Mouse (Mus musculus) effector memory CD4-positive, alpha-beta T cell, adult 7 months (primary cell): ENCODE data around the gene Syt11. TPM values are rescaled to one million over a fixed set of nuclear protein-coding genes. Genes with fewer than 3 reads are reported as not detected.

Experiments used
- polyA plus RNA-seq: library from polyadenylated mRNA; unstranded; fragments of 100-300 nt; shearing (Covaris generic); gene quantifications from one replicate; pipeline ENCODE4 v1.2.1, GENCODE M21; 2017

The Syt11 gene
- 35.3 TPM for polyA plus RNA-seq

GRCm38 (mm10) chr3:88774939-88775841 is at the start of gene Syt11:
Gene Syt11 (minus strand): TSS chr3:88775164.

DNA sequence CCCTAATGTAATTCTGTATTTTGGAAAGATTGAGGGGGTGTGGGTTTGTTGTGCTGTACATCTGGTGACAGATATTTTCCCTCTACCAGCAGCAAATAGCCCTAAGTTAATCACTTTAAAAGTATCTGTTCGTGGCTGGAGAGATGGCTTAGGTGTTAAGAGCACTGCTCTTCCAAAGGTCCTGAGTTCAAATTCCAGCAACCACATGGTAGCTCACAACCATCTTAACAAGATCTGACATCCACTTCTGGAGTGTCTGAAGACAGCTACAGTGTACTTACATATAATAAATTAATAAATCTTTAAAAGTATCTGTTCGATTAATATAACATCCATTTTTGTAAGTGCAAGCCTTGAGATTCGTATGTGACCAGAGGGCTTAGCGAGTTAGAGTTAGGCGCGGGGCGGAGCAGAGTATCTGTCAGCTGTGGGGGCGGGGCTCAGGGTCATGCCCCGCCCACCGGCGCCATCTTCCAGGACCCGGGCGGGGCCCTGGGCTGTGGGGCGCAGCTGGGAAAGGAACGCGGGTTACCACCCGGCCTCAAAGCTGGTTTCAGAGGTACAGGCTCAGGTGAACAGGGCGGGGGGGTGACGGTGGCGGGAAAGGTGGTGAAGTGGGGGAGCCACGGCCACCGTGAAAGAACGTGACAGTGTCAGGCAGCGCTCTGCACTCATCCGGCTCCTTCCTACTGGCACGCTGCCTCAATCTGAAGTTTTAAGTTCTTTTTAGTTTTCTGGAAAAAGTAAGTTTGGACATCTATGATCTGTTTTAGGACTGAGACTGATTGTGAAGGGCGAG is 58.4 kb downstream of the Syt11 start, which contains the start of gene Rit1:
Rit1 (plus strand) TSS at position 440 of the 799 bp plus-strand sequence.

Other genes with a start within 250 kb of the Syt11 start
- 0.06 TPM for gene Mex3a, start 242.8 kb downstream of the Syt11 start, polyA plus RNA-seq
- gene Rab25, start 226.9 kb downstream of the Syt11 start, polyA plus RNA-seq: not detected
- gene Lamtor2, start 222.1 kb downstream of the Syt11 start, polyA plus RNA-seq: 126 TPM
- 35.6 TPM for gene Ubqln4, start 221.4 kb downstream of the Syt11 start, polyA plus RNA-seq
- gene Ssr2, start 199.3 kb downstream of the Syt11 start, polyA plus RNA-seq: 65.0 TPM
- 79.7 TPM for gene Arhgef2, start 169.2 kb downstream of the Syt11 start, polyA plus RNA-seq
- not detected for gene Rxfp4, start 122.0 kb downstream of the Syt11 start, polyA plus RNA-seq
- 133 TPM for gene Khdc4, start 89.4 kb downstream of the Syt11 start, polyA plus RNA-seq
- 20.9 TPM for gene Rit1, start 58.3 kb downstream of the Syt11 start, polyA plus RNA-seq
- gene Gon4l, start 60.1 kb upstream of the Syt11 start, polyA plus RNA-seq: 20.7 TPM
- 8.5 TPM for gene Msto1, start 138.8 kb upstream of the Syt11 start, polyA plus RNA-seq
- gene Ash1l, start 175.5 kb upstream of the Syt11 start, polyA plus RNA-seq: 28.8 TPM
- 114 TPM for gene Dap3, start 176.0 kb upstream of the Syt11 start, polyA plus RNA-seq